Mouse (Mus musculus) E14TG2a.4 (cell line): ENCODE data around the gene Polr2a.

Experiments
- CTCF ChIP-seq: conservative IDR thresholded peaks from 2 replicates; pipeline ENCODE4 v1.5.1; 2014; ENCODE audit warnings: low read length
- NANOG ChIP-seq: IDR thresholded peaks from 2 replicates; pipeline ENCODE4 v1.6.1; 2014; ENCODE audit warnings: borderline replicate concordance, low read length, mixed read lengths
- POU5F1 ChIP-seq: IDR thresholded peaks from 2 replicates; pipeline ENCODE4 v1.6.1; 2014; ENCODE audit warnings: low read length, borderline replicate concordance

- TF ChIP-seq CTCF (no peak), NANOG (no peak), POU5F1 (no peak)
Measured at GRCm38 (mm10) chr11:69760160-69760900, 1.9 kb upstream of the Polr2a start.
